Mouse (Mus musculus) myocyte (in vitro differentiated cells): ENCODE measurements around the gene Bsnd. TPM values are rescaled to one million over a fixed set of nuclear protein-coding genes. Genes with fewer than 3 reads are reported as not detected.

Experiments
- H3K27me3 ChIP-seq: one replicate; pipeline ENCODE4 v1.6.1; 2011; ENCODE audit not compliant: control insufficient read depth, insufficient read depth, insufficient read length
- H3K36me3 ChIP-seq: one replicate; pipeline ENCODE4 v1.6.1; 2011; ENCODE audit not compliant: control insufficient read depth, insufficient read depth
- H3K4me2 ChIP-seq: one replicate; pipeline ENCODE4 v1.6.1; 2011; ENCODE audit warnings: low read depth, control low read depth
- H3K4me3 ChIP-seq: one replicate; pipeline ENCODE4 v1.5.1; 2011; ENCODE audit warnings: mild to moderate bottlenecking, control low read depth, moderate library complexity
- H3K79me2 ChIP-seq: one replicate; pipeline ENCODE4 v1.6.1; 2011; ENCODE audit not compliant: control insufficient read depth, insufficient read depth
- H3ac ChIP-seq: one replicate; pipeline ENCODE4 v1.6.1; 2011; ENCODE audit not compliant: control insufficient read depth, insufficient read length
- CEBPB ChIP-seq: IDR thresholded peaks from 2 replicates; pipeline ENCODE4 v1.6.1; 2011; ENCODE audit warnings: mild to moderate bottlenecking, moderate library complexity; ENCODE audit not compliant: poor library complexity, insufficient read depth, severe bottlenecking
- E2F4 ChIP-seq: IDR thresholded peaks from one replicate; pipeline ENCODE4 v1.6.1; 2011; ENCODE audit warnings: mild to moderate bottlenecking, control low read depth, moderate library complexity; ENCODE audit not compliant: insufficient read depth
- MAX ChIP-seq: IDR thresholded peaks from one replicate; pipeline ENCODE4 v1.6.1; 2011; ENCODE audit warnings: low read depth, mild to moderate bottlenecking, control low read depth
- MYOD1 ChIP-seq, 3 experiments: IDR thresholded peaks; one replicate each; pipeline ENCODE4 v1.6.1; 2011; ENCODE audit warnings: control low read depth in 2 of 3, low read depth in 2 of 3, mild to moderate bottlenecking in 2 of 3, moderate library complexity in 1 of 3; ENCODE audit not compliant: insufficient read length in 2 of 3, control insufficient read depth in 1 of 3
- MYOG ChIP-seq, 3 experiments: IDR thresholded peaks; one replicate each; pipeline ENCODE4 v1.6.1; 2011; ENCODE audit warnings: control low read depth in 2 of 3, low read depth in 2 of 3, mild to moderate bottlenecking in 2 of 3; ENCODE audit not compliant: insufficient read length in 2 of 3, control insufficient read depth in 1 of 3, insufficient read depth in 1 of 3
- POLR2A ChIP-seq: IDR thresholded peaks from one replicate; pipeline ENCODE4 v1.6.1; 2011; ENCODE audit warnings: low read depth, mild to moderate bottlenecking, control low read depth, moderate library complexity; ENCODE audit not compliant: insufficient read length
- POLR2AphosphoS2 ChIP-seq: IDR thresholded peaks from one replicate; pipeline ENCODE4 v1.6.1; 2011; ENCODE audit warnings: low read depth, control low read depth; ENCODE audit not compliant: insufficient read length
- REST ChIP-seq: IDR thresholded peaks from one replicate; pipeline ENCODE4 v1.6.1; 2011; ENCODE audit warnings: mild to moderate bottlenecking, control low read depth, moderate library complexity; ENCODE audit not compliant: insufficient read depth, insufficient read length
- SRF ChIP-seq: IDR thresholded peaks from one replicate; pipeline ENCODE4 v1.6.1; 2011; ENCODE audit warnings: low read depth; ENCODE audit not compliant: control insufficient read depth, insufficient read length
- TCF12 ChIP-seq: IDR thresholded peaks from one replicate; pipeline ENCODE4 v1.6.1; 2011; ENCODE audit warnings: mild to moderate bottlenecking, control low read depth; ENCODE audit not compliant: poor library complexity, insufficient read depth, severe bottlenecking
- TCF3 ChIP-seq: IDR thresholded peaks from one replicate; pipeline ENCODE4 v1.6.1; 2011; ENCODE audit warnings: low read depth, control low read depth; ENCODE audit not compliant: insufficient read length
- USF1 ChIP-seq: IDR thresholded peaks from one replicate; pipeline ENCODE4 v1.6.1; 2011; ENCODE audit warnings: low read depth, mild to moderate bottlenecking, control low read depth, moderate library complexity
- polyA plus RNA-seq: library from polyadenylated mRNA; unstranded; fragments of >200 nt; fragmentation: generic; extraction: Trizol; gene quantifications from one replicate; pipeline ENCODE4 v1.2.1, GENCODE M21; 2012; ENCODE audit warnings: missing spikeins

Bsnd gene
- polyA plus RNA-seq, 1 experiment, result not detected

GRCm38 (mm10) chr4:106472335-106472734 lies 19.7 kb downstream of the Bsnd start:
- no peaks in the 10 kb centered on the region for H3K36me3 ChIP-seq
- H3ac ChIP-seq, result no peak overlapping the region
- H3K27me3 ChIP-seq, result peaks cover 9% of the 10 kb centered on the region
- TF ChIP-seq MYOD1 (IDR thresholded peaks at IDR 0.05; ENCODE audit: control insufficient read depth in 1 of 3, insufficient read length in 2 of 3, low read depth in 2 of 3) (no peak), REST (no peak), TCF3 (no peak), TCF12 (no peak), POLR2AphosphoS2 (no peak), SRF (no peak), MAX (no peak), POLR2A (no peak), USF1 (no peak)
- H3K79me2 ChIP-seq, result no peaks in the 10 kb centered on the region
- H3K4me3 ChIP-seq, result no peak overlapping the region
- H3K4me2 ChIP-seq, result no peak overlapping the region

DNA sequence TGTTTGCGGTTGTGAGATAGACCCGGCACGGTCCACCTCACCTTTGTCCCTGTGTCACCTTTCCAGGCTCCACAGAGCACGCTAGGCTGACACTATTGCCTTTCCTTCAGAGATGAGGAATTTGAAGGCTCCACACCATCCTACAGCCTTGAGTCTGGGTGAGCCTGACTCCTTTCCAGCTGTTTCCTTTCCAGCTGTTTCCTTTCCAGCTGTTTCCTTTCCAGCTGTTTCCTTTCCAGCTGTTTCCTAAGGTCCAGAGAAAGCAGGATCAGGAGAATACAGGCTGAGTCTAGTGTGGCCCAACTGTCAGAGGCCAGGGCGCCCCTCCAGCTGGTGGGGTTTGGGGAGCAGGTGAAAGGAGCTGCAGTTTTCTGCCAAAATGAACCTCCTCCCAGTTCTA lies 21.2 kb downstream of the Bsnd start:
- Histone ChIP-seq H3K27me3 (peaks cover 9% of the 10 kb centered on the region), H3ac (no peak overlapping the region), H3K36me3 (no peaks in the 10 kb centered on the region), H3K4me2 (no peak overlapping the region), H3K79me2 (no peaks in the 10 kb centered on the region), H3K4me3 (no peak overlapping the region)
- no peak for TF ChIP-seq MAX
- TF ChIP-seq MYOG (IDR thresholded peaks at IDR 0.05; ENCODE audit: control insufficient read depth in 1 of 3, insufficient read depth in 1 of 3, insufficient read length in 2 of 3, low read depth in 2 of 3), result no peak
- TF ChIP-seq TCF3, result no peak
- TF ChIP-seq MYOD1 (IDR thresholded peaks at IDR 0.05; ENCODE audit: control insufficient read depth in 1 of 3, insufficient read length in 2 of 3, low read depth in 2 of 3), result no peak
- TF ChIP-seq TCF12, result no peak
- no peak for TF ChIP-seq REST
- TF ChIP-seq E2F4, result no peak
- no peak for TF ChIP-seq POLR2AphosphoS2
- TF ChIP-seq USF1, result no peak
- no peak for TF ChIP-seq POLR2A
- TF ChIP-seq SRF, result no peak
- TF ChIP-seq CEBPB, result no peak

DNA sequence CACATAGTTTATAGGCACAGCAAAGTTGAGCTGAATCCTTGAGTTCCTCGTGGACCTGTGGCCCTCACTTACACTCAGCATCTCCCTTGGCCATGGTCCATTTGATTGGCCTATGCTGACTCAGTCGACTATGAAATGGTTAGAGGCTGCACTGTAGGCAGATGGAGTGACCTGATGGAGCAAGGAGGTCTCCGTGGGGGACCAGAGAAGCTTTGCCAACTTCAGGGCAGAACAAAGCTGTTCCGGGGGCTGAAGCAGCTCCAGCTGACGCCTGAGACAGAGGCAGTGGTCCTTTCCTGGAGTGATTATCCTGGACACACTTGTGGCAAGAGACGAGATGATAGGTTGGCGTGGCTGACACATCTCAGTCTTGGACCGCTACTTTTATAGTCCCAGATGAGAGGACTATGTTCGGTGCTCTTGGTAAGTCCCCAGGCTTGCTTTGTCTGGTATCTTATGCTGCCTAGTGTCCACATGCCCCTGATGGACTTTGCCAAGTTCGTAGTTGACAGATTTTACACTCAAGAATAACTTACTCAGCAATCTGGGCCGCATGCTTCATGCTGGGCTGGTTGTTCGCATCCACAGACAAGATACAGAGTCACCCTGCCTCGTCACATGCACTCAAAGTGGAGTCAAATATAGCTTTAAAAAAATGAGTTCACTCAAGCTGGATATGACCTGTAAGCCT lies 24.5 kb downstream of the Bsnd start:
- Histone ChIP-seq H3K36me3 (no peaks in the 10 kb centered on the region), H3K4me2 (no peak overlapping the region), H3K4me3 (no peak overlapping the region), H3K27me3 (no peaks in the 10 kb centered on the region), H3K79me2 (no peaks in the 10 kb centered on the region), H3ac (no peak overlapping the region)
- TF ChIP-seq TCF3 (no peak), POLR2A (no peak), MYOG (IDR thresholded peaks at IDR 0.05; ENCODE audit: control insufficient read depth in 1 of 3, insufficient read depth in 1 of 3, insufficient read length in 2 of 3, low read depth in 2 of 3) (no peak), POLR2AphosphoS2 (no peak), TCF12 (no peak), MYOD1 (IDR thresholded peaks at IDR 0.05; ENCODE audit: control insufficient read depth in 1 of 3, insufficient read length in 2 of 3, low read depth in 2 of 3) (no peak), E2F4 (no peak), SRF (no peak), CEBPB (no peak), MAX (no peak), REST (no peak), USF1 (no peak)

GRCm38 (mm10) chr4:106463174-106463801 lies 28.8 kb downstream of the Bsnd start:
- no peak for TF ChIP-seq POLR2AphosphoS2
- no peak for TF ChIP-seq REST
- TF ChIP-seq MYOG (IDR thresholded peaks at IDR 0.05; ENCODE audit: control insufficient read depth in 1 of 3, insufficient read depth in 1 of 3, insufficient read length in 2 of 3, low read depth in 2 of 3), result no peak
- no peak for TF ChIP-seq TCF3
- no peak for TF ChIP-seq MYOD1 (IDR thresholded peaks at IDR 0.05; ENCODE audit: control insufficient read depth in 1 of 3, insufficient read length in 2 of 3, low read depth in 2 of 3)
- no peak for TF ChIP-seq MAX
- TF ChIP-seq TCF12, result no peak
- no peak for TF ChIP-seq USF1
- TF ChIP-seq CEBPB, result no peak
- no peaks in the 10 kb centered on the region for H3K27me3 ChIP-seq
- H3ac ChIP-seq, result no peak overlapping the region
- H3K36me3 ChIP-seq, result no peaks in the 10 kb centered on the region
- peak overlapping the region; percentile 11 for H3K4me3 ChIP-seq
- H3K79me2 ChIP-seq, result no peaks in the 10 kb centered on the region
- H3K4me2 ChIP-seq, result peak overlapping the region; percentile 55
